Mouse (Mus musculus): ENCODE measurements around the gene Prdx4.

DNA sequence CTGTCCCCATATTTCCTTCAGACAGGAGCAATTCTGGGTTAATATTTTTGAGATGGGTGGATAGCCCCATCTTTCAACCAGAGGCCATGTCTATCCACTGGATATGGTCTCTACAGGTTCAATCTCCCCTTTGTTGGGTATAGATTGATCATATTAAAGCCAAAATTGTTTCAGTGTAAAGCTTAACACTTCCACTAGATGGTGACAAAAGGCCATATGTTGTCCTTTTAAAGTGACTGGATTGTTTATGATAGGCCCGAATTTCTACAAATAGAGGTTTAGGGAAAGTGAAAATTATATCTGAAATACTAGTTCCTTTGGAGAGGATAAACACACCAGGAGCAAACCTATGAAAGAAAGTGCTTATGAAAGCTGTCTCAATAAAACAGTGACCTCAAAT is 34.9 kb upstream of the Prdx4 start:
- TF ChIP-seq CTCF (IDR thresholded peaks at IDR 0.05; ENCODE audit: low read depth) (peak; percentile 39), EP300 (IDR thresholded peaks at IDR 0.05; ENCODE audit: low read depth) (no peak)
